Mouse (Mus musculus) hindbrain, embryonic 12.5 days (tissue): ENCODE results near the gene Mvk. TPM values are rescaled to one million over a fixed set of nuclear protein-coding genes. Genes with fewer than 3 reads are reported as not detected.
A peak's percentile ranks its signal among the peaks of the same experiment; 100 is the strongest.

Experiments used
- ATAC-seq: fragments of 200-750 bp; cut with Nextera tagmentation; 2 replicates; pipeline ENCODE4 v1.8.0; 2017; ENCODE audit warnings: moderate TSS enrichment; ENCODE audit not compliant: low FRiP score
- H3K27ac ChIP-seq: fragments of 300-500 bp; sonication (generic); 2 replicates; pipeline ENCODE4 v1.5.1; 2016; ENCODE audit warnings: mild to moderate bottlenecking
- H3K27me3 ChIP-seq: fragments of 300-500 bp; sonication (generic); 2 replicates; pipeline ENCODE4 v1.6.1; 2016; ENCODE audit warnings: mild to moderate bottlenecking
- H3K36me3 ChIP-seq: fragments of 300-500 bp; sonication (generic); 2 replicates; pipeline ENCODE4 v1.6.1; 2016; ENCODE audit warnings: mild to moderate bottlenecking
- H3K4me1 ChIP-seq: fragments of 300-500 bp; sonication (generic); 2 replicates; pipeline ENCODE4 v1.6.1; 2016
- H3K4me2 ChIP-seq: fragments of 300-500 bp; sonication (generic); replicated peaks from 2 replicates; pipeline ENCODE4 v1.6.1; 2016; ENCODE audit warnings: mild to moderate bottlenecking
- H3K4me3 ChIP-seq: fragments of 300-500 bp; sonication (generic); 2 replicates; pipeline ENCODE4 v1.5.1; 2016; ENCODE audit warnings: mild to moderate bottlenecking
- H3K9ac ChIP-seq: fragments of 300-500 bp; sonication (generic); 2 replicates; pipeline ENCODE4 v1.6.1; 2016; ENCODE audit warnings: mild to moderate bottlenecking, moderate library complexity
- H3K9me3 ChIP-seq: fragments of 300-500 bp; sonication (generic); replicated peaks from 2 replicates; pipeline ENCODE4 v1.6.1; 2016; ENCODE audit warnings: mild to moderate bottlenecking
- WGBS: fragments of 180-500 bp; shearing (Covaris S2); methylation state at CpG from one replicate; pipeline ENCODE4 v1.1.7; 2016; 5-methylcytosine and 5-hydroxymethylcytosine counted together
- polyA plus RNA-seq: library from polyadenylated mRNA; unstranded; fragments of >200 nt; fragmentation: Nextera tagmentation; extraction: Ambion mirVana; gene quantifications from 2 replicates; pipeline ENCODE4 v1.2.1, GENCODE M21; 2016

Gene Mvk
- polyA plus RNA-seq, 1 experiment from 2014 or later: 50.6 TPM

DNA sequence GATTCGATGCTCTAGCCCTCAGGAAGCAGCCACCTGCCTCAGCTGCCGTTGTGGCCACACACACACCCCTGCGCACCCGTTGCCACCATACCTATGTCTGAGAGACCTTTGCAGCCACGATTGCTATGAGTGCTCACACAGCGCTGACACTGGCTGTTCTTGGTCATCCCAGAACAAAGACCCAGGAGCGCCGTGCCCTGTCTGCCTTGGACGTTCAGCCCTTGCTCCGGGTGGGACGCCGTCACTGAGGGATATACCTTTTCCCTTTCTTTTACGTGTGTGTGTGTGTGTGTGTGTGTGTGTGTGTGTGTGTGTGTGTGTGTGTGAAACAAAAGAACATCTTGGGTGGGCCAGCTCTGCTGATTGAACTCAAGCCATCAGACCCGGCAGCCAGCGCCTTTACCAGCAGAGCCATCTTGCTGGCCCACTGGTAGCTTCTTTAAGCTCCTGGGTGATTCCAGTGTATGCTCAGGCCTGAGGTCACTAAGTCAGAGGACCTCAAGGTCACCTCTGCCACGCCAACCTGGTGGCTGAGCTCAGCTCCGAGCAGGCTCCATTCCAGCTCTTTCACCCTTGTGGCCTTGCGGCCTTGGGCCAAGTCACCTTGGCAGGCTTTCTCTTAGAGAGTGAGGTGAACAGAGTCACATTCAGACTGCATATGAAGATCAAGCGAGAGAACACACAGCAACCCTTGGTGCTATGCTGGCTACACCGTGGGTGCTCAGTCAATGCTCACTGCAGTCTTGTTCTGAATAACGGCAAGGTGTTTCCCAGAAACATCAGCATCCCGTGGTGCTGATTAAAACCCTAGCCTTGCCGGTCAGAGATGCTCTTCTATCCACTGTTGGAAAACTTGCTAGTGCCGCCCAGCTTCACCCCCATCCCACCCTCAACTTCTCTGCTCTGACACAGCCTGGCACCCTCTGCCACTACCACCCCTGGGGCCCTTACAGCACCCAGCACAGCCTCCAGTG, 18.3 kb downstream of the Mvk start:
- no peak for ATAC-seq
- H3K4me3 ChIP-seq: no peak overlapping the region
- H3K4me2 ChIP-seq: no peak overlapping the region
- H3K27me3 ChIP-seq: peaks cover 7% of the 10 kb centered on the region; the same call in 1 of the 2 replicates
- H3K9ac ChIP-seq: no peak overlapping the region
- WGBS: 82% methylated on average over 24 of the region's 24 CpGs
- H3K4me1 ChIP-seq: peaks cover 53% of the 10 kb centered on the region
- H3K27ac ChIP-seq: no peak overlapping the region
- no peaks in the 10 kb centered on the region for H3K9me3 ChIP-seq
- H3K36me3 ChIP-seq: no peaks in the 10 kb centered on the region

GRCm38 (mm10) chr5:114464561-114464960, 20.5 kb downstream of the Mvk start:
- no peaks in the 10 kb centered on the region for H3K9me3 ChIP-seq
- no peaks in the 10 kb centered on the region for H3K36me3 ChIP-seq
- peak overlapping the region; percentile 4; the same call in 1 of the 2 replicates for H3K27ac ChIP-seq
- peaks cover 70% of the 10 kb centered on the region for H3K4me1 ChIP-seq
- no peak overlapping the region for H3K4me3 ChIP-seq
- WGBS: 69% methylated on average over 2 of the region's 2 CpGs
- ATAC-seq: no peak
- no peak overlapping the region for H3K9ac ChIP-seq
- H3K4me2 ChIP-seq: no peak overlapping the region
- H3K27me3 ChIP-seq: peaks cover 13% of the 10 kb centered on the region

- Histone ChIP-seq H3K27ac (peak overlapping the region; percentile 93; the same call in 1 of the 2 replicates), H3K4me2 (no peak overlapping the region), H3K4me3 (no peak overlapping the region), H3K36me3 (no peaks in the 10 kb centered on the region), H3K9ac (peak overlapping the region; percentile 29; the same call in 1 of the 2 replicates), H3K27me3 (peaks cover 13% of the 10 kb centered on the region), H3K9me3 (no peaks in the 10 kb centered on the region), H3K4me1 (peaks cover 61% of the 10 kb centered on the region)
- WGBS: 50% methylated on average over 7 of the region's 7 CpGs
- no peak for ATAC-seq
Observed at GRCm38 (mm10) chr5:114465641-114466040, 21.6 kb downstream of the Mvk start.

- H3K9ac ChIP-seq: peak overlapping the region; percentile 36
- H3K4me1 ChIP-seq: peaks cover 52% of the 10 kb centered on the region
- peak overlapping the region; percentile 25 for H3K4me3 ChIP-seq
- peak; percentile 62 for ATAC-seq
- H3K9me3 ChIP-seq: no peaks in the 10 kb centered on the region
- H3K36me3 ChIP-seq: no peaks in the 10 kb centered on the region
- H3K27me3 ChIP-seq: peaks cover 13% of the 10 kb centered on the region
- peak overlapping the region; percentile 93 for H3K27ac ChIP-seq
- H3K4me2 ChIP-seq: peak overlapping the region; percentile 49
- 2% methylated on average over 11 of the region's 11 CpGs for WGBS
Observed at GRCm38 (mm10) chr5:114467019-114467418, 22.9 kb downstream of the Mvk start.

GRCm38 (mm10) chr5:114467430-114467829, 23.4 kb downstream of the Mvk start:
- peak overlapping the region; percentile 36 for H3K9ac ChIP-seq
- WGBS: 1% methylated on average over 7 of the region's 13 CpGs
- H3K27ac ChIP-seq: peak overlapping the region; percentile 93
- peak overlapping the region; percentile 25 for H3K4me3 ChIP-seq
- H3K4me1 ChIP-seq: peaks cover 48% of the 10 kb centered on the region
- H3K27me3 ChIP-seq: peaks cover 13% of the 10 kb centered on the region
- no peaks in the 10 kb centered on the region for H3K9me3 ChIP-seq
- no peaks in the 10 kb centered on the region for H3K36me3 ChIP-seq
- ATAC-seq: peak; percentile 88
- H3K4me2 ChIP-seq: peak overlapping the region; percentile 49

GRCm38 (mm10) chr5:114468007-114468406, 23.9 kb downstream of the Mvk start:
- Histone ChIP-seq H3K4me1 (peaks cover 48% of the 10 kb centered on the region), H3K27me3 (peaks cover 13% of the 10 kb centered on the region), H3K9ac (peak overlapping the region; percentile 36), H3K9me3 (no peaks in the 10 kb centered on the region), H3K4me3 (0 out of 2 replicates have a peak overlapping the region, but pooled peaks have one; percentile 25), H3K4me2 (peak overlapping the region; percentile 49), H3K36me3 (no peaks in the 10 kb centered on the region), H3K27ac (peak overlapping the region; percentile 93)
- WGBS: 56% methylated on average over 4 of the region's 4 CpGs
- ATAC-seq: peak; percentile 10; the same call in 1 of the 2 replicates

- 79% methylated on average over 3 of the region's 3 CpGs for WGBS
- H3K36me3 ChIP-seq: no peaks in the 10 kb centered on the region
- H3K4me3 ChIP-seq: no peak overlapping the region
- H3K4me2 ChIP-seq: no peak overlapping the region
- H3K9ac ChIP-seq: no peak overlapping the region
- no peak for ATAC-seq
- no peaks in the 10 kb centered on the region for H3K9me3 ChIP-seq
- peaks cover 45% of the 10 kb centered on the region for H3K4me1 ChIP-seq
- peaks cover 11% of the 10 kb centered on the region for H3K27me3 ChIP-seq
- no peak overlapping the region for H3K27ac ChIP-seq
Observed at GRCm38 (mm10) chr5:114470359-114470758, 26.3 kb downstream of the Mvk start.

DNA sequence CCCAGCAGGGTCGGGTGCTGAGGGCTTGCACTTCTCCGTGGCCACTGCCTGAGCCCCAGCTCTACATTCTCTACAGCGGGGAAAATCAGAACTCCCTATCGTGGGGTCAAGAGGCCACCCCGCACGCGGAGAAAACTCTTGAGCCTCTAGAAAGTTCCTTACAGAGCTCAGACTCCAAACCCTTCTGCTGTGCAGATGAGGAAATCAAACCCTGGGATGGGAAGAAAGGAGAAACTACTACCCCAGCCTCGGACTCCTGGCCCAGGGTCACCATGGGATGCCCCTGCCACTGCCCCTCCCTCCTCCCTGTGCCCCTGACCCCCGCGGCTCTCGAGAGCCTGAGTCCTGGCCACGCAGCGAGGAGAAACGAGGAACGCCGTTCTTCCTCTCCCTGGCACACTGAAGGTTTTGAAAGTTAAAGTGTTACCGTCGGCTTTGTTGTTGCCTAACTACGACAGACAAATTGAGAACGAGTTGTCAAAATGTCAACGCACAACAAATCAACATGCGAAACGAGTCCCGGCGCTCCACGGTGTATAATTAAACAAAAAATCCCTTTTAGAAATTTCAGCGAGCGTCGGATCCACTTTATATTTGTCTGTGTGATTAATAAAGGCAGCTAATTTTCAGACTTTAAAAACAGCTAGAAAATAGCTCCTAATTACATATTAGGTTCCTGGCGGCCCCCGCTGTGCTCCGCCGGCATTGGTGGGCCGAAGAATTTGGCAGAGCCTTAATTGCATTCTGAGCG, 30.8 kb downstream of the Mvk start:
- no peak overlapping the region for H3K27ac ChIP-seq
- H3K9me3 ChIP-seq: no peaks in the 10 kb centered on the region
- no peak overlapping the region for H3K9ac ChIP-seq
- ATAC-seq: no peak
- no peaks in the 10 kb centered on the region for H3K36me3 ChIP-seq
- H3K27me3 ChIP-seq: no peaks in the 10 kb centered on the region; the same call in 1 of the 2 replicates
- no peak overlapping the region for H3K4me2 ChIP-seq
- H3K4me3 ChIP-seq: no peak overlapping the region
- 39% methylated on average over 35 of the region's 35 CpGs for WGBS
- peaks cover 10% of the 10 kb centered on the region for H3K4me1 ChIP-seq

DNA sequence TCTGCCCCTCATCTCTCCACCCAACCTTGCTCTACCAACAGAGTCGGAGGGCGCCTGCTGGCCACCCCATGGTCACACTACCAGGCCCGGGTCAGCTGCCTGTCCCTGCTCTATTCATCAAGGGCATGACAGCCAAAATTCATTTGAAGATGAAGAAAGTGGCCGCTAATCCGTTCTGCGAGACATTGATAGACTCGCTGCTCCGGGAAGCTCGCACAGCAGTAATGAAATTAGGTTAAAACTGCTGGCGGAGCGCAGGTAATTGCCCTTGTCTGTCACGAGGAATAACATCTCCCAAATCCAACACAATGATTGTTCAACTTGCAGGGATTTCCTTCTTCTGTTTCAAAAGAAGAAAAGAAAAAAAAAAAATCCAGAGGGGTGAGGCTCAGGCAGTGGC, 34.2 kb downstream of the Mvk start:
- WGBS: 76% methylated on average over 12 of the region's 12 CpGs
- ATAC-seq: no peak
- Histone ChIP-seq H3K9ac (no peak overlapping the region), H3K4me3 (no peak overlapping the region), H3K9me3 (no peaks in the 10 kb centered on the region), H3K27ac (peak overlapping the region; percentile 31; the same call in 1 of the 2 replicates), H3K4me1 (peaks cover 18% of the 10 kb centered on the region), H3K36me3 (no peaks in the 10 kb centered on the region), H3K27me3 (no peaks in the 10 kb centered on the region; the same call in 1 of the 2 replicates), H3K4me2 (no peak overlapping the region)

GRCm38 (mm10) chr5:114482587-114483011, 38.5 kb downstream of the Mvk start:
- Histone ChIP-seq H3K27me3 (no peaks in the 10 kb centered on the region; the same call in 1 of the 2 replicates), H3K27ac (0 out of 2 replicates have a peak overlapping the region, but pooled peaks have one; percentile 30), H3K4me1 (peaks cover 9% of the 10 kb centered on the region), H3K36me3 (no peaks in the 10 kb centered on the region), H3K4me3 (no peak overlapping the region), H3K4me2 (0 out of 2 replicates have a peak overlapping the region, but pooled peaks have one; percentile 26), H3K9ac (no peak overlapping the region), H3K9me3 (no peaks in the 10 kb centered on the region)
- WGBS: 10% methylated on average over 14 of the region's 14 CpGs
- ATAC-seq: peak; percentile 61

DNA sequence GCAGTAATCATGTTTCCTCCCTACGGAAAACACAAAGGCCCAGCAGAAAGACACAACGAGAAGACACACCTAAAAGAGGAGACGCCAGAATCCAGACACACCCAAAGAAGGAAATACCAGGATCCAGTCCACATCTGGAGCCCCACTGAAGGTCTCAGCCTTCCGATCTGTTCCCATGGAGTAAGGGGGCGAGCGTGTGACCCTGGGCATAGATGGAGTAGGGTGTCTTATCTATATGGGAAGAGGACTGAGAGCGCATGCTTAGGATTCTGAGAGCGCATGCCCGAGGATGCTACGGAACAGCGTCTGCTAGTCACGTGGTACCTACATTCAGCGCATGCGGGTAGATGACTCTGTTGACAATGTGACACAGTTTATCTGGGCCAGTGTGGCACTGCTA, 41.6 kb downstream of the Mvk start:
- no peaks in the 10 kb centered on the region for H3K36me3 ChIP-seq
- H3K9me3 ChIP-seq: no peaks in the 10 kb centered on the region
- ATAC-seq: no peak
- no peak overlapping the region for H3K9ac ChIP-seq
- no peak overlapping the region for H3K4me2 ChIP-seq
- no peaks in the 10 kb centered on the region for H3K27me3 ChIP-seq
- H3K4me3 ChIP-seq: no peak overlapping the region
- peaks cover 9% of the 10 kb centered on the region for H3K4me1 ChIP-seq
- 89% methylated on average over 14 of the region's 14 CpGs for WGBS
- H3K27ac ChIP-seq: no peak overlapping the region

DNA sequence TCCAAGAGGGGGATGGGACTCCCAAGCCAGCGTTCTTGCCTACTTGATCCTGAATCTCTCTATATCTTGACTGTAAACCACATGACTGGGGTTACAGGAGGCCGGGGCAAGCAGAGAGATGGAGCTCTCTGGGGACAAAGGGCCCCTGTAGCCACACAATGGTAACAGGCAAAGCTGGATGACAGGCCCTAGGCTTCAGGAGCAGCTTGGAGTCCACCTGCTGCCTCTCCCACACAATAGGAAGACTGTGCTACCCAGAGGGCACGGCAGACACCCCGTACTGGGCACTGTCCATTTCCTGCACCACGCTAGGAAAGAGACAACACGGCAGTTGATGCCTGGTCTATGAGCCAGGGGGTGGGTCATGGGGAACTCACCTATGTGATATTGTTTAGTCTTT, 45.5 kb downstream of the Mvk start:
- WGBS: 85% methylated on average over 6 of the region's 6 CpGs
- H3K27ac ChIP-seq: no peak overlapping the region
- H3K9me3 ChIP-seq: no peaks in the 10 kb centered on the region
- H3K27me3 ChIP-seq: no peaks in the 10 kb centered on the region
- H3K36me3 ChIP-seq: no peaks in the 10 kb centered on the region
- H3K4me2 ChIP-seq: no peak overlapping the region
- ATAC-seq: no peak
- no peaks in the 10 kb centered on the region for H3K4me1 ChIP-seq
- no peak overlapping the region for H3K9ac ChIP-seq
- H3K4me3 ChIP-seq: no peak overlapping the region
